Comparison of ENCODE assay signal across 14 mouse cellular contexts in the genomic region with DNA sequence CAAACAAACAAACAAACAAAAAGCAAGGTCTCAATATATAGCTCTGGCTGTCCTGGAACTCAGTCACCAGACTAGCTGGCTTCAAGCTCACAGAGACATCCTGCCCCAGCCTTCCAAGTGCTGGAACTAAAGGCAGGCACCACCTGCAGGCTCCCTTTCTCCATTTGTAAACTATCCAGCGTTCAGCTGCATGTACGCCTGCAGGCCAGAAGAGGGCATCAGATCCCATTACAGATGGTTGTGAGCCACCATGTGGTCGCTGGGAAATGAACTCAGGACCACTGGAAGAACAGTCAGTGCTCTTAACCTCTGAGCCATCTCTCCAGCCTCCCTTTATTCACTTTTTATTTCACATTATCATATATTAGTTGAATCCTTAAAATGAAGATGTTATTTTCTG. TPM values are rescaled to one million over a fixed set of nuclear protein-coding genes. Genes with fewer than 3 reads are reported as not detected.
DNase-seq lines count a peak whose midpoint lies in the region; ATAC-seq and TF ChIP-seq lines count a peak whose summit lies in the region.
"Had no signal": no experiment of that assay in that cellular context is flagged by ENCODE, and none has a peak within 500 bp of the region (broad histone marks: within the 10 kb centered on the region; RNA-seq: fewer than 3 reads in every experiment).

No protein-coding gene starts in this region.

- no peak for TF ChIP-seq EP300 in MEL (IDR thresholded peaks at IDR 0.05; ENCODE audit: low read depth in 1 of 2, low read length in 2 of 2)

- H3K4me1 ChIP-seq in forebrain, postnatal 0 days (ENCODE audit: insufficient read depth), result no peaks in the 10 kb centered on the region; the same call in 1 of the 2 replicates
- H3K4me1 ChIP-seq in forebrain, embryonic 11.5 days (replicated peaks; ENCODE audit: control insufficient read depth, insufficient read depth, low read length), result no peaks in the 10 kb centered on the region
- no peaks in the 10 kb centered on the region for H3K4me1 ChIP-seq in lung, adult 2 months (ENCODE audit: control insufficient read depth, insufficient read depth, low read length)
- H3K4me1 ChIP-seq in MEL (ENCODE audit: control insufficient read depth in 1 of 2, insufficient read depth in 2 of 2, low read length in 2 of 2), result no peaks in the 10 kb centered on the region
- H3K4me1 ChIP-seq in forebrain, embryonic 12.5 days, result no peaks in the 10 kb centered on the region

- H3K79me2 ChIP-seq in MEL (ENCODE audit: control insufficient read depth, insufficient read depth, low read length, poor library complexity), result no peaks in the 10 kb centered on the region

- H3K36me3 ChIP-seq in forebrain, postnatal 0 days (ENCODE audit: insufficient read depth), result no peaks in the 10 kb centered on the region
- H3K36me3 ChIP-seq in forebrain, embryonic 11.5 days (ENCODE audit: control insufficient read depth, insufficient read depth, low read length), result no peaks in the 10 kb centered on the region
- H3K36me3 ChIP-seq in MEL (ENCODE audit: control insufficient read depth in 1 of 2, insufficient read depth in 2 of 2, low read length in 2 of 2), result no peaks in the 10 kb centered on the region
- H3K36me3 ChIP-seq in splenic B cell, adult 2 months (ENCODE audit: control insufficient read depth, insufficient read depth, low read length, poor library complexity, severe bottlenecking), result no peaks in the 10 kb centered on the region
- H3K36me3 ChIP-seq in forebrain, embryonic 12.5 days (replicated peaks), result no peaks in the 10 kb centered on the region
- H3K36me3 ChIP-seq: G1E had no signal

- no peaks in the 10 kb centered on the region for H3K27me3 ChIP-seq in forebrain, postnatal 0 days (ENCODE audit: insufficient read depth, low read length)
- H3K27me3 ChIP-seq in forebrain, embryonic 11.5 days (ENCODE audit: control insufficient read depth, insufficient read depth, low read length), result no peaks in the 10 kb centered on the region
- no peaks in the 10 kb centered on the region for H3K27me3 ChIP-seq in MEL (ENCODE audit: control insufficient read depth in 1 of 2, insufficient read depth in 2 of 2, low read length in 2 of 2)
- H3K27me3 ChIP-seq in splenic B cell, adult 2 months (ENCODE audit: control insufficient read depth, insufficient read depth, low read length, poor library complexity, severe bottlenecking), result no peaks in the 10 kb centered on the region
- 0 out of 2 replicates have a peak, but pooled peaks cover 3% of the 10 kb centered on the region for H3K27me3 ChIP-seq in forebrain, embryonic 12.5 days

- no peak for TF ChIP-seq POLR2A in lung, adult 2 months (IDR thresholded peaks at IDR 0.05; ENCODE audit: borderline replicate concordance, extremely low read depth, low read depth, low read length)
- no peak for TF ChIP-seq POLR2A in MEL (IDR thresholded peaks at IDR 0.05; ENCODE audit: control insufficient read depth in 1 of 2, insufficient read depth in 1 of 2, low read depth in 1 of 2, low read length in 2 of 2, poor library complexity in 1 of 2)

- WGBS in forebrain, postnatal 0 days, result 78% methylated on average over 3 of the region's 3 CpGs
- WGBS in forebrain, embryonic 11.5 days, result 71% methylated on average over 3 of the region's 3 CpGs
- 79% methylated on average over 3 of the region's 3 CpGs for WGBS in lung, adult 2 months
- WGBS in forebrain, embryonic 12.5 days, result 71% methylated on average over 3 of the region's 3 CpGs

- TF ChIP-seq CTCF in forebrain, postnatal 0 days (IDR thresholded peaks at IDR 0.05; ENCODE audit: low read depth), result peak; percentile 47
- TF ChIP-seq CTCF in lung, adult 2 months (IDR thresholded peaks at IDR 0.05; ENCODE audit: insufficient read depth, low read length), result peak; percentile 21; the same call in 1 of the 2 replicates
- peak; percentile 41 to 72 (median 64) for TF ChIP-seq CTCF in MEL (IDR thresholded peaks at IDR 0.05 in 2 of 3, conservative IDR thresholded peaks at IDR 0.05 in 1 of 3; ENCODE audit: control insufficient read depth in 1 of 3, insufficient read depth in 1 of 3, low read depth in 2 of 3, low read length in 3 of 3, poor library complexity in 1 of 3, severe bottlenecking in 1 of 3)

- H3K4me3 ChIP-seq in forebrain, postnatal 0 days (ENCODE audit: low read depth, low read length), result no peak overlapping the region
- no peak overlapping the region for H3K4me3 ChIP-seq in forebrain, embryonic 11.5 days (ENCODE audit: low read depth, low read length)
- no peak overlapping the region for H3K4me3 ChIP-seq in lung, adult 2 months (replicated peaks; ENCODE audit: extremely low read depth, low read depth, low read length)
- H3K4me3 ChIP-seq in MEL (ENCODE audit: control insufficient read depth in 1 of 2, insufficient read depth in 1 of 2, low read depth in 2 of 2, low read length in 2 of 2), result no peak overlapping the region
- H3K4me3 ChIP-seq in forebrain, embryonic 12.5 days (replicated peaks), result no peak overlapping the region

- TF ChIP-seq RAD21 in MEL (IDR thresholded peaks at IDR 0.05; ENCODE audit: low read depth, low read length), result peak; percentile 25

- no peak overlapping the region for H3K27ac ChIP-seq in forebrain, postnatal 0 days (ENCODE audit: low read depth, low read length)
- no peak overlapping the region for H3K27ac ChIP-seq in forebrain, embryonic 11.5 days (ENCODE audit: low read depth, low read length)
- no peak overlapping the region for H3K27ac ChIP-seq in MEL (ENCODE audit: control insufficient read depth, low read depth, low read length)
- H3K27ac ChIP-seq in forebrain, embryonic 12.5 days, result no peak overlapping the region

- ATAC-seq in forebrain, postnatal 0 days, result no peak
- no peak for ATAC-seq in forebrain, embryonic 11.5 days (replicated peaks; ENCODE audit: low FRiP score)
- ATAC-seq in forebrain, embryonic 12.5 days (ENCODE audit: low FRiP score), result no peak

- H3K4me2 ChIP-seq in forebrain, postnatal 0 days (ENCODE audit: low read depth), result no peak overlapping the region
- H3K4me2 ChIP-seq in forebrain, embryonic 11.5 days (ENCODE audit: low read depth, low read length, severe bottlenecking), result no peak overlapping the region
- H3K4me2 ChIP-seq in forebrain, embryonic 12.5 days, result no peak overlapping the region

- H3K9ac ChIP-seq in forebrain, postnatal 0 days, result no peak overlapping the region
- no peak overlapping the region for H3K9ac ChIP-seq in forebrain, embryonic 11.5 days (ENCODE audit: low read length)
- no peak overlapping the region for H3K9ac ChIP-seq in MEL (ENCODE audit: control insufficient read depth, low read depth, low read length, poor library complexity, severe bottlenecking)
- no peak overlapping the region for H3K9ac ChIP-seq in forebrain, embryonic 12.5 days

- DNase-seq in forebrain, postnatal 0 days, result no peak
- no peak for DNase-seq in forebrain, embryonic 11.5 days (ENCODE audit: low spot score)
- no peak for DNase-seq in lung, adult 2 months
- no peak for DNase-seq in lung, adult 18-20 months
- peak; percentile 52 for DNase-seq in MEL (ENCODE audit: low read depth, low spot score)
- DNase-seq in splenic B cell, adult 2 months (ENCODE audit: low read depth, low spot score), result peak; percentile 11
- no peak for DNase-seq in spleen, adult 12 weeks (ENCODE audit: low spot score)
- DNase-seq: adrenal gland, postnatal 25 days; cerebellum, postnatal 25 days; gastrocnemius, postnatal 10 days; heart, postnatal 10 days; kidney, adult 18-20 months had no signal

- no peaks in the 10 kb centered on the region for H3K9me3 ChIP-seq in forebrain, postnatal 0 days (ENCODE audit: low read length)
- H3K9me3 ChIP-seq in forebrain, embryonic 11.5 days (ENCODE audit: control insufficient read depth, low read length), result no peaks in the 10 kb centered on the region
- no peaks in the 10 kb centered on the region for H3K9me3 ChIP-seq in MEL (replicated peaks; ENCODE audit: insufficient read depth, low read length)
- H3K9me3 ChIP-seq in forebrain, embryonic 12.5 days, result no peaks in the 10 kb centered on the region
- H3K9me3 ChIP-seq: G1E had no signal

TF ChIP-seq in MEL, 35 proteins besides CTCF, POLR2A, EP300 and RAD21:
- peak; percentile 67 for TF ChIP-seq SMC3 (IDR thresholded peaks at IDR 0.05; ENCODE audit: low read depth, low read length)
- TF ChIP-seq JUND (IDR thresholded peaks at IDR 0.05; ENCODE audit: low read depth, low read length), result no peak
- no peak for TF ChIP-seq MYB (IDR thresholded peaks at IDR 0.05; ENCODE audit: low read depth, low read length)
- peak; percentile 61; the same call in 1 of the 2 replicates for TF ChIP-seq MYC (IDR thresholded peaks at IDR 0.05; ENCODE audit: low read depth, low read length)
- no peak for TF ChIP-seq E2F4 (IDR thresholded peaks at IDR 0.05; ENCODE audit: borderline replicate concordance, low read depth, low read length)
- no peak for TF ChIP-seq BHLHE40 (IDR thresholded peaks at IDR 0.05; ENCODE audit: borderline replicate concordance, low read depth, low read length)
- TF ChIP-seq CHD2 (IDR thresholded peaks at IDR 0.05; ENCODE audit: low read length), result no peak
- TF ChIP-seq USF1 (IDR thresholded peaks at IDR 0.05; ENCODE audit: low read depth, low read length), result no peak
- TF ChIP-seq POLR2AphosphoS5 (IDR thresholded peaks at IDR 0.05; ENCODE audit: borderline replicate concordance, low read depth, low read length), result no peak
- no peak for TF ChIP-seq UBTF (IDR thresholded peaks at IDR 0.05; ENCODE audit: borderline replicate concordance, insufficient read depth, low read depth, low read length)
- peak; percentile 26; the same call in 1 of the 2 replicates for TF ChIP-seq ZC3H11A (IDR thresholded peaks at IDR 0.05; ENCODE audit: low read depth, low read length)
- TF ChIP-seq MAX (IDR thresholded peaks at IDR 0.05; ENCODE audit: low read length), result peak; percentile 39; the same call in 1 of the 2 replicates
- TF ChIP-seq USF2 (IDR thresholded peaks at IDR 0.05; ENCODE audit: borderline replicate concordance in 1 of 2, insufficient read depth in 1 of 2, low read depth in 1 of 2, low read length in 2 of 2), result no peak
- TF ChIP-seq POLR2AphosphoS2 (IDR thresholded peaks at IDR 0.05; ENCODE audit: low read length), result no peak
- no peak for TF ChIP-seq TCF12 (IDR thresholded peaks at IDR 0.05; ENCODE audit: low read depth, low read length)
TF ChIP-seq in MEL: peak in this region for 4.

RNA-seq across cellular contexts. Expression of gene Ttll11, which starts 48.1 kb away (rescaled TPM):
- 6.9 and 9.2 TPM in 2 replicates for total RNA-seq in forebrain, postnatal 0 days (2014; rRNA removed)
- polyA plus RNA-seq in forebrain, postnatal 0 days (2015; fragmentation: Nextera tagmentation; extraction: Ambion mirVana), result 6.4 and 7.2 TPM in 2 replicates
- polyA plus RNA-seq in forebrain, embryonic 11.5 days (2014; fragmentation: Nextera tagmentation; extraction: Ambion mirVana), result 2.3 and 2.5 TPM in 2 replicates
- 1.3 and 1.7 TPM in 2 replicates for polyA plus RNA-seq in lung, adult 2 months (2012; rRNA removed)
- total RNA-seq in MEL (2012; rRNA removed), result 1.2 TPM in 2 replicates
- polyA plus RNA-seq in MEL (2012; ENCODE audit: insufficient read depth in 1 of 2, insufficient read length in 2 of 2, low read depth in 1 of 2, low replicate concordance in 2 of 2, missing spikeins in 1 of 2), result 1 to 10 TPM in 1 of 2 experiments, not detected in 1; 2.5 TPM
- 2.9 and 3.8 TPM in 2 replicates for polyA plus RNA-seq in forebrain, embryonic 12.5 days (2016; fragmentation: Nextera tagmentation; extraction: Ambion mirVana)

Comparison
In these comparisons a context has a peak if more than half of its experiments do, and no peak if none do; other contexts are left out.
1. DNase-seq: peak in MEL (single experiment) and splenic B cell, adult 2 months (single experiment); none in forebrain, postnatal 0 days (single experiment), forebrain, embryonic 11.5 days (single experiment), lung, adult 2 months (single experiment), lung, adult 18-20 months (0 of 2) and spleen, adult 12 weeks (single experiment).
2. Peak in every context shown above with its lines, with median percentiles within 50 percentile points of each other: CTCF ChIP-seq.